Mouse (Mus musculus): ENCODE measurements around the gene Ifna4.

DNA sequence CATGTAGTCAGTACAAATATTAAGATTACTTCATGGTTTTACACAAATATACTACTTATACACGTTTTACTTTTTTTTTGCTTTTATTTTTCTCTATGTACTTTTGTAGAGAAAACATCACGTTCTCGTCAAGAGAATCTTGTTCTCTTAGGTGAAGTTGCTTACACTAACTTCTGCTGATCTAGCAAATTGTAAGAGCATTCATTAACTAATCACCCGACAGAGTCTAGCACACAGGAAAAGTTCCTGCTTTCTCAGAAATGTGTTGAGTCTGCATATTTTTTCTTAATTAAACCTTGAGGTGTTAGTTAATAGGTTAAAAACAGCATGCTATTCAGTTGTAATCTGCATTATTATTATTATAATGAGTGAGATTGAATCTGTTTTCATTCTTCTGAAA, 37.1 kb downstream of the Ifna4 start:
- TF ChIP-seq POLR2A (IDR thresholded peaks at IDR 0.05; ENCODE audit: low read depth, low read length) (no peak), CTCF (IDR thresholded peaks at IDR 0.05; ENCODE audit: borderline replicate concordance, insufficient read depth, low read length) (no peak)
